32 mouse cellular contexts compared by ENCODE assay signal in genomic region chr19:53345766-53346165, GRCm38 (mm10). TPM values are rescaled to one million over a fixed set of nuclear protein-coding genes. Genes with fewer than 3 reads are reported as not detected.
DNase-seq lines count a peak whose midpoint lies in the region; ATAC-seq and TF ChIP-seq lines count a peak whose summit lies in the region.
"Had no signal": no experiment of that assay in that cellular context is flagged by ENCODE, and none has a peak within 500 bp of the region (broad histone marks: within the 10 kb centered on the region; RNA-seq: fewer than 3 reads in every experiment).

No protein-coding gene starts in this region.

- 0 out of 2 replicates have a peak overlapping the region, but pooled peaks have one; percentile 33 for H3K27ac ChIP-seq in forebrain, embryonic 12.5 days
- H3K27ac ChIP-seq in forebrain, postnatal 0 days (ENCODE audit: low read depth, low read length): no peak overlapping the region
- H3K27ac ChIP-seq in gastrocnemius, adult 2 months: peak overlapping the region; percentile 62
- H3K27ac ChIP-seq in kidney, embryonic 15.5 days: 0 out of 2 replicates have a peak overlapping the region, but pooled peaks have one; percentile 10
- H3K27ac ChIP-seq: embryonic facial prominence, embryonic 13.5 days; forebrain, embryonic 13.5 days; intestine, embryonic 15.5 days had no signal

- no peaks in the 10 kb centered on the region for H3K9me3 ChIP-seq in forebrain, embryonic 12.5 days
- no peaks in the 10 kb centered on the region for H3K9me3 ChIP-seq in forebrain, postnatal 0 days (ENCODE audit: low read length)
- H3K9me3 ChIP-seq in kidney, embryonic 15.5 days (replicated peaks): no peaks in the 10 kb centered on the region
- H3K9me3 ChIP-seq: embryonic facial prominence, embryonic 13.5 days; forebrain, embryonic 13.5 days; hindbrain, embryonic 15.5 days; intestine, embryonic 15.5 days had no signal

- H3K9ac ChIP-seq in forebrain, embryonic 12.5 days: no peak overlapping the region
- no peak overlapping the region for H3K9ac ChIP-seq in forebrain, postnatal 0 days
- H3K9ac ChIP-seq in kidney, embryonic 15.5 days: no peak overlapping the region
- H3K9ac ChIP-seq: embryonic facial prominence, embryonic 13.5 days; forebrain, embryonic 13.5 days; hindbrain, embryonic 15.5 days; intestine, embryonic 15.5 days had no signal

- H3K4me3 ChIP-seq in forebrain, embryonic 12.5 days (replicated peaks): no peak overlapping the region
- H3K4me3 ChIP-seq in forebrain, postnatal 0 days (ENCODE audit: low read depth, low read length): no peak overlapping the region
- peak overlapping the region; percentile 32 for H3K4me3 ChIP-seq in gastrocnemius, adult 2 months
- H3K4me3 ChIP-seq in kidney, embryonic 15.5 days (replicated peaks): no peak overlapping the region
- H3K4me3 ChIP-seq: embryonic facial prominence, embryonic 13.5 days; forebrain, embryonic 13.5 days; hindbrain, embryonic 15.5 days; intestine, embryonic 15.5 days had no signal

- H3K4me1 ChIP-seq in forebrain, embryonic 12.5 days: peaks cover 22% of the 10 kb centered on the region
- 0 out of 2 replicates have a peak, but pooled peaks cover 4% of the 10 kb centered on the region for H3K4me1 ChIP-seq in forebrain, postnatal 0 days (ENCODE audit: insufficient read depth)
- peaks cover 39% of the 10 kb centered on the region for H3K4me1 ChIP-seq in kidney, embryonic 15.5 days
- H3K4me1 ChIP-seq: intestine, embryonic 15.5 days had no signal

- H3K4me2 ChIP-seq in forebrain, embryonic 12.5 days: no peak overlapping the region
- no peak overlapping the region for H3K4me2 ChIP-seq in forebrain, postnatal 0 days (ENCODE audit: low read depth)
- H3K4me2 ChIP-seq in kidney, embryonic 15.5 days: 0 out of 2 replicates have a peak overlapping the region, but pooled peaks have one; percentile 12
- H3K4me2 ChIP-seq: embryonic facial prominence, embryonic 13.5 days; forebrain, embryonic 13.5 days; heart, embryonic 11.5 days; intestine, embryonic 15.5 days had no signal

- no peak for DNase-seq in forebrain, postnatal 0 days
- peak; percentile 53 for DNase-seq in gastrocnemius, adult 2 months
- DNase-seq in gastrocnemius, postnatal 4 days (ENCODE audit: low spot score in 2 of 2): no peak
- DNase-seq in kidney, adult 18-20 months: no peak
- DNase-seq in skeletal muscle tissue, adult 2 months (ENCODE audit: low read depth, low spot score): peak; percentile 48
- DNase-seq in layer of hippocampus, postnatal 36 days: no peak
- DNase-seq: adrenal gland, adult 2 months; adrenal gland, postnatal 14 days; cerebellum, adult 11 months; cerebellum, adult 2 months; cerebellum, adult 9-11 months; cerebellum, postnatal 25 days; gastrocnemius, postnatal 10 days; gastrocnemius, postnatal 36 days; heart, adult 11 months; kidney, adult 11 months had no signal

- no peak for TF ChIP-seq CTCF in forebrain, postnatal 0 days (IDR thresholded peaks at IDR 0.05; ENCODE audit: low read depth)
- no peak for TF ChIP-seq CTCF in gastrocnemius, adult 2 months (IDR thresholded peaks at IDR 0.05)

- intact Hi-C loops in gastrocnemius, adult 2 months (cut with DNase I): no loop called here

- H3K36me3 ChIP-seq in forebrain, embryonic 12.5 days (replicated peaks): peaks cover 22% of the 10 kb centered on the region
- H3K36me3 ChIP-seq in forebrain, postnatal 0 days (ENCODE audit: insufficient read depth): 0 out of 2 replicates have a peak, but pooled peaks cover 4% of the 10 kb centered on the region
- no peaks in the 10 kb centered on the region for H3K36me3 ChIP-seq in kidney, embryonic 15.5 days
- H3K36me3 ChIP-seq: hindbrain, embryonic 15.5 days; intestine, embryonic 15.5 days had no signal

- no peaks in the 10 kb centered on the region for H3K27me3 ChIP-seq in forebrain, embryonic 12.5 days
- no peaks in the 10 kb centered on the region for H3K27me3 ChIP-seq in forebrain, postnatal 0 days (ENCODE audit: insufficient read depth, low read length)
- no peaks in the 10 kb centered on the region for H3K27me3 ChIP-seq in kidney, embryonic 15.5 days
- H3K27me3 ChIP-seq: embryonic facial prominence, embryonic 13.5 days; forebrain, embryonic 13.5 days; hindbrain, embryonic 15.5 days; intestine, embryonic 15.5 days had no signal

- WGBS in forebrain, embryonic 12.5 days: 82% methylated on average over 14 of the region's 14 CpGs
- 80% methylated on average over 14 of the region's 14 CpGs for WGBS in forebrain, postnatal 0 days
- WGBS in kidney, embryonic 15.5 days: 44% methylated on average over 14 of the region's 14 CpGs

- ATAC-seq in forebrain, embryonic 12.5 days (ENCODE audit: low FRiP score): no peak
- no peak for ATAC-seq in forebrain, postnatal 0 days
- peak; percentile 26; the same call in 1 of the 2 replicates for ATAC-seq in kidney, embryonic 15.5 days (replicated peaks; ENCODE audit: low FRiP score)
- ATAC-seq: CD4-positive, CD25-positive, alpha-beta regulatory T cell, adult 4 months; forebrain, embryonic 13.5 days; intestine, embryonic 15.5 days had no signal

RNA-seq across cellular contexts. Expression of gene Gm10197, which starts 25.8 kb away (rescaled TPM):
- 1.7 TPM in 1 of 2 replicates, not detected in the other for polyA plus RNA-seq in forebrain, embryonic 12.5 days (2016; fragmentation: Nextera tagmentation; extraction: Ambion mirVana)
- not detected in 2 replicates for total RNA-seq in forebrain, postnatal 0 days (2014; rRNA removed)
- not detected in 2 replicates for polyA plus RNA-seq in forebrain, postnatal 0 days (2015; fragmentation: Nextera tagmentation; extraction: Ambion mirVana)
- total RNA-seq in gastrocnemius, adult 2 months (2021): not detected
- not detected for total RNA-seq in gastrocnemius, postnatal 4 days (2021)
- polyA plus RNA-seq in kidney, embryonic 15.5 days (2015; fragmentation: Nextera tagmentation; extraction: Ambion mirVana): not detected in 2 replicates
- not detected for total RNA-seq in layer of hippocampus, postnatal 36 days (2021)
- total RNA-seq: adrenal gland, adult 2 months; adrenal gland, postnatal 14 days; adrenal gland, postnatal 4 days; common myeloid progenitor, adult 5-6 weeks; gastrocnemius, postnatal 10 days; gastrocnemius, postnatal 36 days; heart, adult 8-10 months; heart, postnatal 25 days; hematopoietic stem cell, adult 5-6 weeks had no signal
- polyA plus RNA-seq: adrenal gland, adult 2 months; C2C12; CD4-positive, CD25-positive, alpha-beta regulatory T cell, adult 4 months; cerebellum, adult 2 months; embryonic facial prominence, embryonic 13.5 days; forebrain, embryonic 13.5 days; heart, embryonic 14.5 days; heart, postnatal 0 days; hindbrain, embryonic 15.5 days had no signal

RNA-seq across cellular contexts. Expression of gene Mxi1, which starts 35.4 kb away (rescaled TPM):
- polyA plus RNA-seq in forebrain, embryonic 12.5 days (2016; fragmentation: Nextera tagmentation; extraction: Ambion mirVana): 54.8 and 62.4 TPM in 2 replicates
- total RNA-seq in forebrain, postnatal 0 days (2014; rRNA removed): 37.0 and 48.4 TPM in 2 replicates
- polyA plus RNA-seq in forebrain, postnatal 0 days (2015; fragmentation: Nextera tagmentation; extraction: Ambion mirVana): 42.2 and 48.9 TPM in 2 replicates
- 10 to 100 TPM; 38.1 to 53.6 TPM for total RNA-seq in gastrocnemius, adult 2 months (2021)
- 10 to 100 TPM; 27.0 to 28.4 TPM for total RNA-seq in gastrocnemius, postnatal 4 days (2021)
- 37.3 and 40.2 TPM in 2 replicates for polyA plus RNA-seq in kidney, embryonic 15.5 days (2015; fragmentation: Nextera tagmentation; extraction: Ambion mirVana)
- 10 to 100 TPM; 60.8 to 67.3 TPM for total RNA-seq in layer of hippocampus, postnatal 36 days (2021)

RNA-seq across cellular contexts. Expression of gene Smndc1, which starts 44.6 kb away (rescaled TPM):
- 45.4 and 49.6 TPM in 2 replicates for polyA plus RNA-seq in forebrain, embryonic 12.5 days (2016; fragmentation: Nextera tagmentation; extraction: Ambion mirVana)
- 13.9 and 15.5 TPM in 2 replicates for total RNA-seq in forebrain, postnatal 0 days (2014; rRNA removed)
- polyA plus RNA-seq in forebrain, postnatal 0 days (2015; fragmentation: Nextera tagmentation; extraction: Ambion mirVana): 33.9 and 39.3 TPM in 2 replicates
- total RNA-seq in gastrocnemius, adult 2 months (2021): 10 to 100 TPM; 28.1 to 30.7 TPM
- 10 to 100 TPM; 36.6 to 42.4 TPM for total RNA-seq in gastrocnemius, postnatal 4 days (2021)
- polyA plus RNA-seq in kidney, embryonic 15.5 days (2015; fragmentation: Nextera tagmentation; extraction: Ambion mirVana): 40.6 and 45.1 TPM in 2 replicates
- total RNA-seq in layer of hippocampus, postnatal 36 days (2021): 10 to 100 TPM; 39.6 to 40.2 TPM

Comparison
In these comparisons a context has a peak if more than half of its experiments do, and no peak if none do; other contexts are left out.
1. DNase-seq: peak in gastrocnemius, adult 2 months (single experiment) and skeletal muscle tissue, adult 2 months (single experiment); none in forebrain, postnatal 0 days (single experiment), gastrocnemius, postnatal 4 days (0 of 2), kidney, adult 18-20 months (single experiment) and layer of hippocampus, postnatal 36 days (0 of 2).